Mouse (Mus musculus) layer of hippocampus, adult 8-10 months (tissue): ENCODE results near the gene Nav1. TPM values are rescaled to one million over a fixed set of nuclear protein-coding genes. Genes with fewer than 3 reads are reported as not detected.

ENCODE experiments used
- DNase-seq, 2 experiments: peaks; one replicate each; pipeline ENCODE4 v3.0.0; 2022; ENCODE audit warnings: low spot score in 2 of 2
- total RNA-seq, 4 experiments: library from RNA; stranded (reverse); gene quantifications; 2 replicates each; pipeline ENCODE4 v1.2.4; 2022

The Nav1 gene
- total RNA-seq, 4 experiments from 2014 or later: 55.8 to 63.3 (median 59.9) TPM

DNA sequence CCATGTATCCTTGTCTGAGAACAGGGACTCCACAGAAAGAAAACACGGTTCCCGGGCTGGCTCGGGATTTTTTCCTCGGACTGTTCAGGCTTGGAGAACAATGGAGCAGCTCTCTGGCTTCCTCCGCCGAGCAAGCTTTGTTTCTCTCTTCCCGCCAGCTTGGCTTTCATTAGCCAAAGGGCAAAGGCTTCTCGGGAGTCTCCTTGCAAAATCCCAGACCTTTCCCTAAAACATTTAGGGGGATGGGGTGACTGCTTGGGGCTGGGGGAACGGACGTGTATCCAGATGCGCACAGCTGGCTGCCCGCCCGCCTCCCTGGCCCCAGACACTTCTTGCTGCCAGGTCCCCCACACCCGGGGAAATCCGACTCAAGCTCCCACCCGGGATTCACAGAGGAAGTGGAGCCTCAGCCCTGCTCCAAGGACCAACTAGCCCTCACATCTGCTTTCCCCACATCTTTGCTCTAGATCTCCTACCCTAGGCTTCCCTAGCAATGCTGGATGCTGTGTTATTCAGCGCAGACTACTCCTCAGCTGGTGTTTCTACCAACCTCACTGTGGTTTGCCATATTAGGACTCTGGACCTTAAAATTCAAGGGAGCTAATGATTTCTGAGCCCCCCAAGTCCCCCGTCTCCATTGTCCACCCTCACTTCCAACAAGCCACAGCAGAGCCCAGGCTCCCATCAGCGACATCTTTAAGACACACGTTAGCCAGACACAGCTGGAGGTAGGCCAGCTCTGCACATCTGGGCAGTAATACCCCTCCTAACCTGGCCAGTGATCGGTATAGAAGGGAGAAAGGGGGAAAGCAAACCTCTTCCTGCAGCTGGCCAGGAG is 23.2 kb downstream of the Nav1 start:
- DNase-seq: no peak

DNA sequence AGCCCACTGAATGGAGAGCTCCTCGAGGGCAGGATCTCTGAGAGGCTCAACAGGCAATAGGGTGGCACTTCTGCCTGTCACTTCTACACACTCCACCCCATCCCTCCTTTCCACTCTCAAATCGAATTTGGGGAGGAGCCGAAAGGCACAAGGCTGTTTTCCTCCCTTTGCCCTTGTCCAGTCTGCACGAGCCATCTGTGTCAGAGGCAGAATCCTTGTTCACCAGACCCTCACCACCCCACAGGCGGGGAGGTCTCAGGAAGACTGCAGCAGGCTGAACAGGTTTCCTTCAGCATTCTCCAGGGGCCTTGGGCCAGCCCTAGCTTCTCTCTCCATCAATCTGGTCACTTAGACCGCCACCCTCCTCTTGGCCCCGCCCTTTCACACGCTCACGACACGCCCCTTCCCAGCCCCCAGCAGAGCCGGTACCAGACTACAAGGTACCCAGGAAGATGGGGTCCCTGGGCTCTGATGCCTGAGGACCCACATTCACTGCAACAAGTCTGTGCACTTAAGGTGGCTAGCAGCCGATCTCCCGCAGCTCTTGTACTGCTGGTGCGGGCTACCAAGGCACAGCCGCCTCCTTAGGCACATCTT is 23.9 kb downstream of the Nav1 start:
- DNase-seq: peak; percentile 64 to 72

DNA sequence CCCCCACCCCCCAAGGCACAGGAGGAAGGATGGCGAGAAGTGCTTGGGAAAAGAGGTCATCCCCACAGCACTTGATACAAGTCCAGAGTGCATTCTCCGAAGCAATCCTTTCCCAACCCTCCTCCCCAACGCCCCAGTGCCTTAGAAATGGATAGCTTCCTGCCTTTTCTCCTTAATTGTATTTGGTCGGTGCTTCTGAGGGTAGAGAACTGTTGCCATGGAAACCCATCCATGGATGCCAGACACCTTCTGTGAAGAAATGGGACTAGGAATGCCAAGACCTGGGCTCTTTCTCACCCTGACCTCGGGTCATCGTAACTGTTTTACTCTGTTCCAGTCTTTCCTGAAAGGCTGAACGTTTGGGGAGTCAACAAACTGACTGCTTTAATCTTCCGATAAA is 26.1 kb downstream of the Nav1 start:
- no peak for DNase-seq

DNA sequence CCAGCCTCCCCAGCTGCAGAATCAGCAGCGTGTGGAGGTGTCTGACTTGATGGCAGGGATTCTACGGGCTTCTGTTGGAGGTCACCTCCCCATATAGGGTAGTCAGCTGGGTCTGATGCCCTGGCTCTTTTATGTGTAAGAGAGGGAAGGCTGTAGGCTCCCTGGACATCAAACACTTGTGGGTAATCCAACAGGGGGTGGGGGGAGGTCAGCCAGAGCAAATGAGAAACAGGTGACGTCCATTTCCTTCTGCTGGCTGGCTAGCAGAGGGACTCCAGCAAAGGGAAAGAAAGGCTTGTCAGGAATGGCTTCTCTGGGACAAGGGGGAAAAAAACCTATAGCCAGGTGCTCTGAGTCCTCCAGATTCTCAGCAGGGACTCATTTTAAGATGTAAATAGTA is 28.0 kb downstream of the Nav1 start:
- no peak for DNase-seq

DNA sequence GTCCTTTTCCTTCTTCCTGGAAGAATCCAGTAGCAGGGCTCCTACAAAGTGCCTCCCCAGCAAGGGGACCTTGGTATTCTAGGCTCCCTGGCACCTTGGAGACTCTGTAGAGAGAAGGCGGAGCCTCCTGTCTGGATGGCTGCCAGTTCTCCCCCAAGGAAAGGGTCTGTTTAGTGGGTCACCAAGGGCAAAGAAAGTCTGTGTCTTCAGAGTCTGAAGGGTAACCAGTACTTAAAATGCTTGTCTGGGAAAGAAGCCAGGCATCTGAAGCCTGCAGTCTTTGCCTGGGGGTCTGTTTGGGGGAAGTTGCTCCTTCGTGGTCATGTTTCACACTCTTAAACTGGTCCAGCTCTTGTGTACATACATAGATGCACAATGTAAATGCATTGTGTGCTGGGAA is 29.3 kb downstream of the Nav1 start:
- no peak for DNase-seq

DNA sequence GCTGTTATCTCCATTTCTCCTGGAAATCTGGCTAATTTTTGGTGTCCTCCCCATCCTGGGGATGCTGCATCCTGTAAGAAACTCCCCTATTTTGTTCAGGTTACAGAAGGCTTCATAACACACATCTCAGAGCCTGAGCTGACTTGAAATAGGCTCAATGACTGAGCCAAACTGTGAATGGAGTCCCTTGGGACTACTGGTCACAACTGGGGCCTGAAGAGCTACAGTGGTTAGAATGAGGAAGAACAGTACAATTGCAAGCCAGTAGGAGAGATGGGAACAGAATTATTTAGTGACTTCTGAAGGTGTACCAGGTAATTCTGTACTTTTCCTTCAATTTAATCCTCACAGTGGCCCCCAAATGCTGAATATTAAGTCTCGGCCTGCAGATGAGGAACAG is 31.7 kb downstream of the Nav1 start:
- DNase-seq: no peak

DNA sequence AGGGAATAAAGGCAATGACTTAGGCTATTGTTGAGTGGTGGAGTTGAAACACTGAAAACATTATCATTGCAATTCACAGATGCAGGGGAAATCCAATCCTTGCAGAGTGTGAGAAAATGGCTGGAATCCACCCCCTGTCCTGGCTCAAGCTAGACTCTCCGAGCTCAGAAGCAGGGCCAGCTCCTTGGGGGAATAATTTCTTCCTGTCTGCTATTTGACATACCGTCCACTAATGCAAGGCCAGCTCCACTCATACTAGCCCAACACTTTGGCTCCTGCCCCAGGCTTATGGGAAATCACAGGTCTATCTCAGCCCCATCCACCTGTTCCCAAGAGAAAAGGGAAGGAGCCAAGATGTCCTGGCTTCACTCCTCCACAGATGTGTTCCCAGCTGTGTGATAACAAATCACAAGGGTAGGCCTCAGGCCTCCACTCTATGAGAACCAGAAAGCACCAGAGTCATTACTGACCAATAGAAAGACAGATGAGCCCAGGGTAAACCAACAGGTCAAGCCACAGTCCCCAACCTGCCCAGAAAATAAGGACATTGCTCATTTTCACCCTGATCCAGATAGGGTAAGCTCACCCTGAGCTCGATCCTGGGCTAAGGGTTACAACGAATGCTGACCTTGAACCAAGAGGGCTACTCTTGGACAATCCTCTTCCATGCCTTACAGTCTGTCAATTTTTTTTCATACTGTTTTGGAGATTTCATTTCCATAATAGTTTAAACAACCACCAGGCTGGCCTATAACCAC is 32.5 kb downstream of the Nav1 start:
- DNase-seq: no peak

DNA sequence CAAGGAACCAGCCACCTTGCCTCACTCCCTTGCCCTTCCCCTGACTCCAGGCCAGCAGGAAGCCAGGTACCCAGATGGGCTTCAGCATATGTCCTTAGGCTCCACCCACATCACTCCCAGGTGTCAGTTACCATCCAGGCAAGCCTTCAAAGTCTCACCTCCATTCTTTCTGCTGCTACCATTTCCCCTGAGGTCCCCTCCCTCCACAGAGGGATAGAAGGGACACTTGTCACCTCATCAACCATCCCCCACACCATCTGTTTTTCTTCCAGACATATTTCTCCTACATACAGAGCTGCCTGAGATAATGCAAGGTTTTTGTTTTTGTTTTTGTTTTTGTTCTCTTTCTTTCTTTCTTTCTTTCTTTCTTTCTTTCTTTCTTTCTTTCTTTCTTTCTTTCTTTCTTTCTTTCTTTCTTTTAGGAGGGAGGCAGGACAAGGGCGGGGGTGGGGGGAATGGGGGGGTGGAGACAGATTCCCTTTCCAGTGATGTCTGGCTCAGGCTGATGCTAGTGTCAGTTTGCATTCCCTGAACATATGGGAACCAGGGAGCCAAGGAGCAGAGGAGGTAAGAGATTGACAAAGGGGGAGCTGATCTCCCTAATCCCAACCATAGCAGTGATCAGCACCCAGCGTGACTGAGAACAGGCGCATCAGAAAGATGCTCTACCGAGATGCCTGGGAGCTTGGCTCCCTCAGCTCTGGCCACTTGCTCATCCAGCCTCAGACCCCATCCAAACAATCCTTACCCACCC is 34.8 kb downstream of the Nav1 start:
- no peak for DNase-seq

DNA sequence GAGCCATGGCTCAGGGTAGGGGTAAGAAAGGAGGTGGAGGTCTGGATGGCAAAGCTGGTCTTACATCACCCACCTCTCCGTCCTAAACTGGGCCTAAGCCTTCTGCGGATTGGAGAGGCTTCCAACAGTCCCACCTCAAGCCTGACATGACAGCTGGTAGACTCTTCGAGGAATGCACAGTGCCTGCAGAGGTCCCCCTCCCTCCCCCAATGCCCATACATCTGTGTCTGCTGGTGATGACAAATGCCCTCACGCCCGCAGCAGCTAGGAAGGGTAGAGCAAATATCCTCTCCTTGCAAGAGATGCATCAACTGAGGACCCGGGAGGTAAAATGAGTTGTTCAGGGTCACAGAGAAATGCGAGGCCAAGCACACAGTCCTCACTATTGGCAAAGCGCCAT is 39.0 kb downstream of the Nav1 start:
- no peak for DNase-seq

DNA sequence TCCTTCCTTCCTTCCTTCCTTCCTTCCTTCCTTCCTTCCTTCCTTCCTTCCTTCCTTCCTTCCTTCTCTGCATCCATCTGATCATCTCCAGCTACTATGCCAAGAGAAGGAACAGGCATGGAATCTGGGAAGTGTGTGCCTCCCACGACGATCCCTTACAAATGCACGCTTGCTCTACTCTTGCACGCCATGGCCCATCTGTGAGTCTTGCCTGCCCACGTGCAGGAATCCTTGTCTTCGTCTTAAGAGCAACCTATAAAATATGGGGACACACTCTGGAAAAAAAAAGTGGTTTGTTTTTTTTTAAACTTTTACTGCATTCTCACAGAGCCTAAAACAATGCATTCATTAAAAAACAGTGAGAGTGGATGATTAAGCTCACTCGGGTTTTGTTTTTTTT is 40.5 kb downstream of the Nav1 start:
- DNase-seq: peak; percentile 63 to 68

DNA sequence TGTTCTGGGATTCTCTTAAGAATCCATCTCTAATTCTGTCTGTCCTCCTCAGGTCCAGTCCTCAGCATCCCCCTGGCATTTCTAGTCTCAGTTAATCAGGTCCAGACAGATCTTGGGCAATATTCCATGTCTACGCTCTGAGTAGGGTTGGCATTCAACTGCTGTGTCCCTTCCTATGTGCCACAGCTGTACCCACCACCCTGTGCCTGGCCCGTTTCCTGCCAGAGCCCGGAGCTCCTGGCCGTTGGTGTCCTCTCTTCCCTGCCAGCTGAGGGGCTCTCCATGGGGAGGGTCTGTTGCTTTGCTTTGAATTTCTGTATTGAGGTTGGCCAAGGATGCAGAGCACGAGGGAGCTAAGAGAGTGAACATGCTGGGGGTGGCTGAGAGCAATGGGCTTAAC is 41.3 kb downstream of the Nav1 start:
- DNase-seq: no peak

DNA sequence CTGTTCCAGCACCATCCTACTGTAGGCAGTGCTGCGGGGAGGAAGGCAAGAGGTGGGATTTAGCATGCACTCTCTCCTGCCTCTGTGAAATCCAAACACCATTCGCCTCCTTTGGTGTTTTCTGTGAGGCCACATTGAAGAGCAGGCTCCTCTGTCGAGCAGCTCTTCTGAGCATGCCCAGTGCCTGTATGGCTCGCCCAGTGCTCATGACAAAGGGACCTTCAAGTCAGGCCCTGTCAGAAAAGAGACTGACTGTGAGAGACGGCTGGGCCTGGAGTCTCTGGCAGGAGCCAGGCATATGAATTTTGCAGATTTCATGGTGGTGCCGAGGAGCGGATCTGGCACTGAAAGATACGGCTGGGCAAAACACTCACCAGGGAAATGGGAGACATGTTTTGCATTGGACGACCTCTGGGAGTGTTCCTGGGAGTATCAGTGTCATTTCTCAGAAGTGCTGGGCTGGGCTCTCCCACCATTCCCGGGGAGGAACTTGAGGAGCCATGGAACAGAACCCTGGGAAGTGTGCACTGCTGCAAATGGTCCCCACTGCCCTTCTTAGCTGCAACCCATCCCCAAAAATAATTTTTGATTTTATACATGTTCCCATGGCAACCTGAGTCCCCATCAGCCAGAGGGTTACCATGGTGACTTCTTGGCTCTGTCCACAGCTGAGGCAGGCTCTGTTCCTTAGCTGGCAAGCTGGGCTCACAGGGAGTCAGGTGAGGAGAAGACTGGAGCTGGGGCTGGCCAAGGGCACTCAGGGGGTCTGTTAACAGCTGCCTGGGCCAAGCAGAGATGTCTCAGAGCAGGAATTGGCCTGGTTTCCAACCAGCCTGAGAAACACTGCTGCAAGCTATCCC is 42.2 kb downstream of the Nav1 start:
- peak; percentile 61 to 70 for DNase-seq

DNA sequence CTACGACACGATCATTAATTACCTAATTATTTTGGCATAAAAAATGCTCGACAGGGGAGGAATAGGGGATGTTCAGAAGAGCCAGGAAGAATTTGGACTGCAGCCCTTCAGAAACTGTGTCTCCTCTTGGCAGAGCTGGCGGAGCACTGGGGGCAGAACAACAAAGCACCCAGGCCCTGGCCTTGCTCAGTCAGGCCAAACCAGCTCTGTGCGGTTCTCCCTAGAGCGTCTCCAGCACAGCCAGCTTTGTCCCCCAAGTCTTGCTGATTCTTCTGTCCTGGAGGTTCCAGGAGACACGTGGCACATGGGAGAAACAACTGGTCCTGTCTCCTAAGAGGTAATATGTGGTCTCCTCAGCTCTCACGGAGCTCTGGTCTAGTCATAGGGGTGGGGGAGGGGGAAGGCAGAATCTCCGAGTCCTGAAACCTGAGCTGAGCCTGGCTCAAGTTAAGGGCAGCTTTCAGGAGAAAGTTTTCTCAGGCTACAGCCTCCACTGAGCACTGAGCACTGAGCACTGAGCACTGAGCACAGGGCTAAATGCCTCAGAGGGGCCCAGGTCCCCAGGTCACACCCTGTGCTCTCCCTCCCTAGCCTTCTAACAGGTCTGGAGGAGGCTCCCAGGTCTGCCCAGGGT is 43.2 kb downstream of the Nav1 start:
- DNase-seq: no peak

DNA sequence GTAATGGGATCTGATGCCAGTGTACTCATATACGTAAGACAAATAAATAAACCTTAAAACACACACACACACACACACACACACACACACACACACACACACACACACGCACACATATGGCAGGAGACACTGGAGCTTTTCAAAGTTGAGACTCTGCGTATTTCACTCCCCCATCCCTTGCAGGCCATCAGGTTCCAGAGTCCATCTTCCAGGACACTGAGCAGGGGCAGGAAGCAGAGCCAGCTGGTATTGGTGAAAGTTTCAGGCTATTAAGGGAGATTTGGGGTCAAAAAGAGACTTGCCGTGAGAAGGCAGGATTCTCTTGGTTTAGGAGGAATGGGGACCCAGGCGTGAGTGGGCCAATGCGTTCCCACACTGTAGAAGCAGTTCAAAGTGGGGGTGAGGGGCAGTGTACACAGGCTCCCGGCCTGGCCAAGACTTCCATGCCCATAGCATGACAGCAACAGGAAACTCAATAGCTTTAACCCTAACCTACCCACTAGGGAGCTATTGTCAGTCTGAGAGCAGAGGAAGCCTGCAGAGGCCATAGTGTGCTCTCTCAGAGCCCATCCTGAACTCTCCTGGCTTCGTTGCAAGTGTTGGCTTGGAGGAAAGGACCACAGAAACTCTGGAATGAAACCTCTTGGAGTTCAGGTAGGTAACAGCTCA is 44.0 kb downstream of the Nav1 start:
- DNase-seq: no peak

DNA sequence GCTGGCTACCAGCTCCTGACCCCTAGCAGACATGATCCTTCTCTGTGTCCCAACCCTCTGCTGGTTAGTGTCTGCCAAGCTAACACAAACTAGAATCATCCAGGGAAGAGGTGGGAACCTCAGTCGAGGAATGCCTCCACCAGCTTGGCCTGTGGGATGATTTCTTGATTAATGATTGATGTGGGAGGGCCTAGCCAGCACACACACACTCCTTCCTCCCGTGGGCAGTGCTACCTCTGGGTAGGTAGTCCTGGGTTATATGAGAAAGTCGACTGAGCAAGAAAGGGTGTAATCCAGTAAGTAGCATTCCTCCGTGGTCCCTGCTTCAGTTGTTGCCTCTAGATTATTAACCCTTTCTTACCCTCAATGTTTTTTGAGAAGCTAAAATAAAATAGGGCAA is 45.0 kb downstream of the Nav1 start:
- DNase-seq: no peak

DNA sequence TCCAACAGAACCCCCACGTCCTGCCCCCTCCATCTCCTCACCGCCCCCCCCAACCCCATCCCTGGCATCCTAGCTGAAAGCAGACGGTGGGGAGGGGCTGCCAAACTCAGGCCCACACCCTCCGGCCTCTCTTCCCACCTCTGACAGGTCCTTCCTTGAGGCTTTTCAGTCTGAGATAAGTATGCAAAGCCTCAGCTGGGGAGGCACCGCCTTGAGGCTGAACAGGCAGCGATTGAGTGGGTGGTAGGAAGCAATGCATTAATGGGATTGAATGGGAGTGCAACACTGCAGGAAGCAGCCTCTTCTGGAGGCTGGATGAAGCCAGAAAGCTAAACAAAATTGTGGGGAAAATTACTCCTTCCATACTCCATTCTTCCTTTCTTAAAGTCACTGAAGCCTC is 45.8 kb downstream of the Nav1 start:
- no peak for DNase-seq

DNA sequence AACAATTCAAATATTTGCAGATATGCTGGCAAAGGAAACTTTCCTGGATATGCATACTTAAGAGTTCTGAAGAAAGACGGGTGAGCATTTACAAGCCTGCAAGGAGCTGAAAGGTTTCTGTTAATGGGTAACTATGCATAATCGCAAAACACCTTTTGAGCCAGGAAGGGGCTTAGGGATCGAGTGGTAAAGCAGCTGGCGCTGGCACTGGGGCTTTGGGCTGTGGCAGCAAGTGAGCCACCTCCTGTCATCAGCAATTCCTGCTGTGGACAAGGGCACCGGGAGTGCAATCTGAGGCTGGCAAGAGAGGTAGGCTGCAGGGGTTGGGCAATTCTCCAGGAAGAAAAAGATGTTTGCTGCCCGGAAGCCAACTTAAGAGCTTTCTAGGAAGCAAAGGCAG is 49.1 kb downstream of the Nav1 start:
- DNase-seq: no peak

DNA sequence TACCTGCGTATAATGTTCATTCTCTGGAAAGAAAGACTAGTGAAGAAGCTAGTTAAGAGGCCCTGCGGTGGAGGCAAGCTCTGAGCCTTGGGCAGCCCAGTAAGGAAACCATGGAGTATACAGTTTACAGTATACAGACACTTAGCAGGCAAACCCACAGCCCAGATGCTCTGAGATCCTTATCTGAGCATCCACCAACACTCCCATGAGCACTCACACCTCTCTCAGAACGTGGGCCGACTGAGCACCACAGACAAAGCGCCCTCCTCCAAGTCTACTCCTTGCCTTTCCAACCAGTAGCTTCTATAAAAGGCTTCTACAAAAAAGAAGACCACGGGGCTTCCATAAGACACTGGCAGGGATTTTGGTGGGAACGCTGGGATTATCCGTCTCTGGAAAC is 51.2 kb downstream of the Nav1 start:
- DNase-seq: no peak

DNA sequence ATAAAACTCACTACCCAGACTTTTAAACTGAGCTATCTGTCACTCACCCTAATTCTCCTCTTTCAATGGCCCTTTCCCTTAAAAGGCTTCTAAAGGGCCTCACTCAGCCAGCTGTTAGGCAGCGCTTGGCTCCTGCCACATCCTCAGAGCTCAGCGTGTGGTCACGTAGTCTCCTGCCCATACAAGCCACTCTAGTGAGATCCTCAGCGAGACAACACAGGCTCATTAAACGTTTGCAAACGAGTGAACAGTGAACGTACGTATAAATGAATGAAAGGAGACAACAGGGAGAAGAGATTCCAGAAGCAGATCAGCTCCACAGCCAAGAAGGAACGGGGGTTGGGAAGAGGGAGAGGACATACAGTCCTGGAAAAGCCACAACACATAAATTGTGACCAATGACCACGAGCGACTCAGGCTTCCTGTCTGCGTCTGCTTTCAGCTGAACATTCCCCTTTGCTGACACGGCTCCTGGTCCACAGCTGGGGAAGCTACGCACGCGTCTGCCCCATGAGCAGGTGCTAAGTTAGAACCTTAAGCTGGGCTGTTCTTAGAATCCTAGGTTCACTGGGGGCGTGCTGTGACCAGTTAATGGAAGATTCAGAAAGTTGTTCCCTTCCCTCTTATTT is 52.3 kb downstream of the Nav1 start:
- DNase-seq: no peak
